Mouse (Mus musculus): ENCODE results near the gene 1810049J17Rik. TPM values are rescaled to one million over a fixed set of nuclear protein-coding genes. Genes with fewer than 3 reads are reported as not detected.

Gene 1810049J17Rik
- polyA plus RNA-seq, 1 experiment: not detected

GRCm38 (mm10) chr15:12313255-12313654 lies 8.4 kb downstream of the 1810049J17Rik start:
- Histone ChIP-seq H3K4me3 (replicated peaks; ENCODE audit: control insufficient read depth, low read depth, low read length) (no peak overlapping the region), H3K4me1 (ENCODE audit: control insufficient read depth, insufficient read depth, low read length) (no peaks in the 10 kb centered on the region; the same call in 1 of the 2 replicates), H3K27ac (ENCODE audit: control insufficient read depth, insufficient read depth, low read depth, low read length, poor library complexity) (no peak overlapping the region)
- TF ChIP-seq CTCF (IDR thresholded peaks at IDR 0.05; ENCODE audit: control insufficient read depth, insufficient read depth, low read length) (no peak), POLR2A (IDR thresholded peaks at IDR 0.05; ENCODE audit: borderline replicate concordance, control insufficient read depth, low read depth, low read length) (no peak)
- 40% methylated on average over 1 of the region's 1 CpGs for WGBS

GRCm38 (mm10) chr15:12311465-12311864 lies 10.2 kb downstream of the 1810049J17Rik start:
- 56% methylated on average over 7 of the region's 7 CpGs for WGBS
- no peak for TF ChIP-seq POLR2A (IDR thresholded peaks at IDR 0.05; ENCODE audit: borderline replicate concordance, control insufficient read depth, low read depth, low read length)
- no peak for TF ChIP-seq CTCF (IDR thresholded peaks at IDR 0.05; ENCODE audit: control insufficient read depth, insufficient read depth, low read length)
- Histone ChIP-seq H3K27ac (ENCODE audit: control insufficient read depth, insufficient read depth, low read depth, low read length, poor library complexity) (no peak overlapping the region), H3K4me1 (ENCODE audit: control insufficient read depth, insufficient read depth, low read length) (no peaks in the 10 kb centered on the region; the same call in 1 of the 2 replicates), H3K4me3 (replicated peaks; ENCODE audit: control insufficient read depth, low read depth, low read length) (no peak overlapping the region)

- H3K4me3 ChIP-seq (replicated peaks; ENCODE audit: control insufficient read depth, low read depth, low read length): no peak overlapping the region
- WGBS: 48% methylated on average over 4 of the region's 4 CpGs
Observed at GRCm38 (mm10) chr15:12310676-12311075, 11.0 kb downstream of the 1810049J17Rik start.

GRCm38 (mm10) chr15:12308539-12308938 lies 13.2 kb downstream of the 1810049J17Rik start:
- TF ChIP-seq CTCF (IDR thresholded peaks at IDR 0.05; ENCODE audit: control insufficient read depth, insufficient read depth, low read length): no peak
- no peak for TF ChIP-seq POLR2A (IDR thresholded peaks at IDR 0.05; ENCODE audit: borderline replicate concordance, control insufficient read depth, low read depth, low read length)
- Histone ChIP-seq H3K4me1 (ENCODE audit: control insufficient read depth, insufficient read depth, low read length) (no peaks in the 10 kb centered on the region; the same call in 1 of the 2 replicates), H3K27ac (ENCODE audit: control insufficient read depth, insufficient read depth, low read depth, low read length, poor library complexity) (no peak overlapping the region), H3K4me3 (replicated peaks; ENCODE audit: control insufficient read depth, low read depth, low read length) (no peak overlapping the region)
- WGBS: 72% methylated on average over 5 of the region's 5 CpGs

More at GRCm38 (mm10) chr15:12310676-12311075, 11.0 kb downstream of the 1810049J17Rik start:
- H3K4me1 ChIP-seq (ENCODE audit: control insufficient read depth, insufficient read depth, low read length): no peaks in the 10 kb centered on the region; the same call in 1 of the 2 replicates
- no peak overlapping the region for H3K27ac ChIP-seq (ENCODE audit: control insufficient read depth, insufficient read depth, low read depth, low read length, poor library complexity)
- no peak for TF ChIP-seq CTCF (IDR thresholded peaks at IDR 0.05; ENCODE audit: control insufficient read depth, insufficient read depth, low read length)
- TF ChIP-seq POLR2A (IDR thresholded peaks at IDR 0.05; ENCODE audit: borderline replicate concordance, control insufficient read depth, low read depth, low read length): no peak

- no peak for TF ChIP-seq CTCF (IDR thresholded peaks at IDR 0.05; ENCODE audit: control insufficient read depth, insufficient read depth, low read length)
- no peak for TF ChIP-seq POLR2A (IDR thresholded peaks at IDR 0.05; ENCODE audit: borderline replicate concordance, control insufficient read depth, low read depth, low read length)
- Histone ChIP-seq H3K4me1 (ENCODE audit: control insufficient read depth, insufficient read depth, low read length) (no peaks in the 10 kb centered on the region; the same call in 1 of the 2 replicates), H3K4me3 (replicated peaks; ENCODE audit: control insufficient read depth, low read depth, low read length) (no peak overlapping the region), H3K27ac (ENCODE audit: control insufficient read depth, insufficient read depth, low read depth, low read length, poor library complexity) (no peak overlapping the region)
- WGBS: 36% methylated on average over 4 of the region's 4 CpGs
Observed at GRCm38 (mm10) chr15:12307114-12307513, 14.6 kb downstream of the 1810049J17Rik start.

- 11% methylated on average over 8 of the region's 8 CpGs for WGBS
- Histone ChIP-seq H3K27ac (ENCODE audit: control insufficient read depth, insufficient read depth, low read depth, low read length, poor library complexity) (no peak overlapping the region), H3K4me1 (ENCODE audit: control insufficient read depth, insufficient read depth, low read length) (no peaks in the 10 kb centered on the region; the same call in 1 of the 2 replicates), H3K4me3 (replicated peaks; ENCODE audit: control insufficient read depth, low read depth, low read length) (no peak overlapping the region)
- TF ChIP-seq CTCF (IDR thresholded peaks at IDR 0.05; ENCODE audit: control insufficient read depth, insufficient read depth, low read length): no peak
- no peak for TF ChIP-seq POLR2A (IDR thresholded peaks at IDR 0.05; ENCODE audit: borderline replicate concordance, control insufficient read depth, low read depth, low read length)
Observed at GRCm38 (mm10) chr15:12306188-12307071, 15.3 kb downstream of the 1810049J17Rik start.

- TF ChIP-seq POLR2A (IDR thresholded peaks at IDR 0.05; ENCODE audit: borderline replicate concordance, control insufficient read depth, low read depth, low read length) (no peak), CTCF (IDR thresholded peaks at IDR 0.05; ENCODE audit: control insufficient read depth, insufficient read depth, low read length) (no peak)
- H3K4me1 ChIP-seq (ENCODE audit: control insufficient read depth, insufficient read depth, low read length): no peaks in the 10 kb centered on the region; the same call in none of the 2 replicates
- WGBS: 76% methylated on average over 6 of the region's 6 CpGs
- no peak overlapping the region for H3K27ac ChIP-seq (ENCODE audit: control insufficient read depth, insufficient read depth, low read depth, low read length, poor library complexity)
- no peak overlapping the region for H3K4me3 ChIP-seq (replicated peaks; ENCODE audit: control insufficient read depth, low read depth, low read length)
Observed at GRCm38 (mm10) chr15:12301771-12302170, 19.9 kb downstream of the 1810049J17Rik start.

- Histone ChIP-seq H3K27ac (ENCODE audit: control insufficient read depth, insufficient read depth, low read depth, low read length, poor library complexity) (no peak overlapping the region), H3K4me1 (ENCODE audit: control insufficient read depth, insufficient read depth, low read length) (no peaks in the 10 kb centered on the region; the same call in none of the 2 replicates), H3K4me3 (replicated peaks; ENCODE audit: control insufficient read depth, low read depth, low read length) (no peak overlapping the region)
- 67% methylated on average over 7 of the region's 7 CpGs for WGBS
- TF ChIP-seq CTCF (IDR thresholded peaks at IDR 0.05; ENCODE audit: control insufficient read depth, insufficient read depth, low read length) (no peak), POLR2A (IDR thresholded peaks at IDR 0.05; ENCODE audit: borderline replicate concordance, control insufficient read depth, low read depth, low read length) (no peak)
Observed at GRCm38 (mm10) chr15:12298231-12298737, 23.4 kb downstream of the 1810049J17Rik start.

Measured in bone marrow, adult 2 months (tissue).